23 mouse cellular contexts compared by ENCODE assay signal in genomic region chr7:27530937-27531336, GRCm38 (mm10). TPM values are rescaled to one million over a fixed set of nuclear protein-coding genes. Genes with fewer than 3 reads are reported as not detected.
DNase-seq lines count a peak whose midpoint lies in the region; TF ChIP-seq lines count a peak whose summit lies in the region.
"Had no signal": no experiment of that assay in that cellular context is flagged by ENCODE, and none has a peak within 500 bp of the region (broad histone marks: within the 10 kb centered on the region; RNA-seq: fewer than 3 reads in every experiment).

No protein-coding gene starts in this region.

- TF ChIP-seq CTCF in gastrocnemius, adult 2 months (IDR thresholded peaks at IDR 0.05) = 0 out of 2 replicates have a peak, but pooled peaks have one; percentile 4
- TF ChIP-seq CTCF in layer of hippocampus, adult 2 months (conservative IDR thresholded peaks at IDR 0.05) = peak; percentile 42
- TF ChIP-seq CTCF in CH12.LX (conservative IDR thresholded peaks at IDR 0.05 in 1 of 2, IDR thresholded peaks at IDR 0.05 in 1 of 2; ENCODE audit: low read depth in 2 of 2, low read length in 2 of 2) = peak in 1 of 2 experiments; percentile 37; a peak in 2 of 4 replicates
- TF ChIP-seq CTCF in liver, adult 2 months (IDR thresholded peaks at IDR 0.05; ENCODE audit: low read depth, low read length) = 0 out of 2 replicates have a peak, but pooled peaks have one; percentile 23

- no peak for TF ChIP-seq POLR2A in CH12.LX (IDR thresholded peaks at IDR 0.05; ENCODE audit: low read depth, low read length)
- no peak for TF ChIP-seq POLR2A in liver, adult 2 months (IDR thresholded peaks at IDR 0.05; ENCODE audit: extremely low read depth, insufficient read depth, low read length)

- H3K79me2 ChIP-seq in CH12.LX (replicated peaks; ENCODE audit: control insufficient read depth, extremely low read depth, insufficient read depth, poor library complexity, severe bottlenecking) = no peaks in the 10 kb centered on the region
- no peaks in the 10 kb centered on the region for H3K79me2 ChIP-seq in liver, adult 2 months (ENCODE audit: control insufficient read depth, insufficient read depth, low read length)

- in situ Hi-C loops in CH12.LX (cut with MboI; ENCODE audit: low pct_ligation_motif_present, low pct_unique_long_range_greater_than_20kb, low sequenced_read_pairs) = no loop called here

- H3K27ac ChIP-seq in gastrocnemius, adult 2 months = no peak overlapping the region
- 0 out of 2 replicates have a peak overlapping the region, but pooled peaks have one; percentile 14 for H3K27ac ChIP-seq in layer of hippocampus, adult 2 months
- no peak overlapping the region for H3K27ac ChIP-seq in CH12.LX (ENCODE audit: insufficient read depth, low read depth)
- H3K27ac ChIP-seq in liver, adult 2 months (replicated peaks; ENCODE audit: insufficient read depth, low read depth, low read length) = no peak overlapping the region
- H3K27ac ChIP-seq: embryonic facial prominence, embryonic 15.5 days; forebrain, embryonic 12.5 days; hindbrain, embryonic 13.5 days; limb, embryonic 15.5 days; midbrain, embryonic 12.5 days had no signal

- intact Hi-C loops in gastrocnemius, adult 2 months (cut with DNase I) = no loop called here
- intact Hi-C loops in left cerebral cortex, postnatal 14 days (cut with DNase I) = no loop called here

- no peak for DNase-seq in gastrocnemius, adult 2 months
- no peak for DNase-seq in gastrocnemius, adult 18-20 months (ENCODE audit: low spot score)
- no peak for DNase-seq in layer of hippocampus, adult 2 months (ENCODE audit: low spot score in 2 of 2)
- DNase-seq in layer of hippocampus, adult 11-12 months (ENCODE audit: low spot score) = no peak
- DNase-seq in CH12.LX (ENCODE audit: extremely low read depth) = no peak
- DNase-seq in liver, adult 2 months (ENCODE audit: extremely low read depth, low read depth, low spot score) = no peak
- DNase-seq in left cerebral cortex, postnatal 14 days (ENCODE audit: low spot score in 2 of 2) = no peak
- no peak for DNase-seq in gastrocnemius, postnatal 25 days
- DNase-seq: adrenal gland, postnatal 25 days; cerebellum, adult 9-11 months; heart, adult 18-20 months; kidney, adult 11 months; kidney, postnatal 14 days; lung, postnatal 14 days; right cerebral cortex, postnatal 4 days; thymus, adult 18-20 months had no signal

- no peak overlapping the region for H3K4me2 ChIP-seq in CH12.LX (ENCODE audit: insufficient read depth, low read depth, poor library complexity, severe bottlenecking)
- H3K4me2 ChIP-seq: embryonic facial prominence, embryonic 15.5 days; forebrain, embryonic 12.5 days; hindbrain, embryonic 13.5 days; limb, embryonic 15.5 days; midbrain, embryonic 12.5 days had no signal

- WGBS in liver, adult 2 months = 93% methylated on average over 3 of the region's 3 CpGs

- TF ChIP-seq EP300 in CH12.LX (IDR thresholded peaks at IDR 0.05; ENCODE audit: low read length) = no peak

- dilution Hi-C loops in CH12.LX (cut with MboI; ENCODE audit: extremely low pct_ligation_motif_present, extremely low pct_unique_long_range_greater_than_20kb, low sequenced_read_pairs) = no loop called here

- H3K4me1 ChIP-seq in CH12.LX (ENCODE audit: control insufficient read depth in 1 of 2, insufficient read depth in 2 of 2) = peaks cover 2 to 6% of the 10 kb centered on the region in 2 experiments; a peak in 2 of 4 replicates
- no peaks in the 10 kb centered on the region for H3K4me1 ChIP-seq in liver, adult 2 months (ENCODE audit: control insufficient read depth, insufficient read depth, low read length)
- H3K4me1 ChIP-seq: forebrain, embryonic 12.5 days; hindbrain, embryonic 13.5 days; midbrain, embryonic 12.5 days had no signal

- H3K9ac ChIP-seq in CH12.LX (ENCODE audit: insufficient read depth, low read depth) = no peak overlapping the region
- H3K9ac ChIP-seq in liver, adult 2 months (ENCODE audit: low read depth, low read length) = no peak overlapping the region
- H3K9ac ChIP-seq: embryonic facial prominence, embryonic 15.5 days; forebrain, embryonic 12.5 days; hindbrain, embryonic 13.5 days; limb, embryonic 15.5 days; midbrain, embryonic 12.5 days had no signal

- H3K9me3 ChIP-seq in CH12.LX (replicated peaks; ENCODE audit: low read length) = no peaks in the 10 kb centered on the region
- H3K9me3 ChIP-seq: embryonic facial prominence, embryonic 15.5 days; forebrain, embryonic 12.5 days; hindbrain, embryonic 13.5 days; limb, embryonic 15.5 days; midbrain, embryonic 12.5 days had no signal

- H3K4me3 ChIP-seq in gastrocnemius, adult 2 months = no peak overlapping the region
- H3K4me3 ChIP-seq in layer of hippocampus, adult 2 months = no peak overlapping the region
- no peak overlapping the region for H3K4me3 ChIP-seq in CH12.LX (replicated peaks in 1 of 3; ENCODE audit: low read depth in 2 of 3, low read length in 2 of 3, poor library complexity in 1 of 3)
- H3K4me3 ChIP-seq in liver, adult 2 months (ENCODE audit: insufficient read depth, low read depth, low read length) = no peak overlapping the region
- H3K4me3 ChIP-seq: embryonic facial prominence, embryonic 15.5 days; forebrain, embryonic 12.5 days; hindbrain, embryonic 13.5 days; limb, embryonic 15.5 days; midbrain, embryonic 12.5 days had no signal

- no peaks in the 10 kb centered on the region for H3K27me3 ChIP-seq in CH12.LX (replicated peaks)
- no peaks in the 10 kb centered on the region for H3K27me3 ChIP-seq in liver, adult 2 months (ENCODE audit: control insufficient read depth, insufficient read depth, low read length)
- H3K27me3 ChIP-seq: embryonic facial prominence, embryonic 15.5 days; forebrain, embryonic 12.5 days; hindbrain, embryonic 13.5 days; limb, embryonic 15.5 days; midbrain, embryonic 12.5 days; Patski had no signal

- peak; percentile 17 for TF ChIP-seq RAD21 in CH12.LX (IDR thresholded peaks at IDR 0.05; ENCODE audit: low read depth, low read length)

- peaks cover 13 to 26% of the 10 kb centered on the region in 2 experiments for H3K36me3 ChIP-seq in CH12.LX (replicated peaks in 1 of 2; ENCODE audit: control insufficient read depth in 1 of 2, insufficient read depth in 1 of 2, low read length in 1 of 2)
- no peaks in the 10 kb centered on the region for H3K36me3 ChIP-seq in liver, adult 2 months (ENCODE audit: control insufficient read depth, insufficient read depth, low read length)

TF ChIP-seq in CH12.LX, 34 proteins besides CTCF, POLR2A, EP300 and RAD21 (continues in another document):
- no peak for TF ChIP-seq KAT2A (IDR thresholded peaks at IDR 0.05; ENCODE audit: insufficient replicate concordance, low read length)
- TF ChIP-seq CHD2 (IDR thresholded peaks at IDR 0.05; ENCODE audit: low read length) = no peak
- no peak for TF ChIP-seq PAX5 (IDR thresholded peaks at IDR 0.05; ENCODE audit: low read length)

RNA-seq across cellular contexts. Expression of gene Hipk4, which starts 7.9 kb away (rescaled TPM):
- total RNA-seq in gastrocnemius, adult 2 months (2021) = under 1 TPM in 1 of 2 experiments, not detected in 1; 0.13 TPM
- total RNA-seq in gastrocnemius, adult 18-20 months (2021) = not detected
- total RNA-seq in layer of hippocampus, adult 2 months (2021) = under 1 TPM in 1 of 2 experiments, not detected in 1; 0.15 TPM
- 0.04 TPM in 1 of 2 replicates, not detected in the other for total RNA-seq in CH12.LX (2012; rRNA removed)
- 0.09 TPM in 1 of 2 replicates, not detected in the other for total RNA-seq in CH12.LX (2014; rRNA removed)
- 0.11 and 0.16 TPM in 2 replicates for polyA plus RNA-seq in CH12.LX (2012; ENCODE audit: insufficient read length, low read depth)
- total RNA-seq in liver, adult 2 months (2014; rRNA removed) = not detected in 2 replicates
- polyA plus RNA-seq in liver, adult 2 months (2012; rRNA removed) = not detected in 2 replicates
- total RNA-seq in left cerebral cortex, postnatal 14 days (2021) = not detected
- total RNA-seq in gastrocnemius, postnatal 25 days (2021) = under 1 TPM; 0.13 to 0.18 TPM
- total RNA-seq: neutrophil, adult 5-6 weeks had no signal

RNA-seq across cellular contexts. Expression of gene Pld3, which starts 22.1 kb away (rescaled TPM):
- total RNA-seq in gastrocnemius, adult 2 months (2021) = 10 to 100 TPM; 14.5 to 17.2 TPM
- 10 to 100 TPM; 15.1 to 16.1 TPM for total RNA-seq in gastrocnemius, adult 18-20 months (2021)
- total RNA-seq in layer of hippocampus, adult 2 months (2021) = 100 to 1,000 TPM; 573 to 583 TPM
- total RNA-seq in CH12.LX (2012; rRNA removed) = 16.2 and 21.1 TPM in 2 replicates
- 6.0 and 6.2 TPM in 2 replicates for total RNA-seq in CH12.LX (2014; rRNA removed)
- 13.5 and 14.1 TPM in 2 replicates for polyA plus RNA-seq in CH12.LX (2012; ENCODE audit: insufficient read length, low read depth)
- 8.3 and 12.4 TPM in 2 replicates for total RNA-seq in liver, adult 2 months (2014; rRNA removed)
- 33.0 and 37.4 TPM in 2 replicates for polyA plus RNA-seq in liver, adult 2 months (2012; rRNA removed)
- 100 to 1,000 TPM; 805 to 820 TPM for total RNA-seq in left cerebral cortex, postnatal 14 days (2021)
- total RNA-seq in gastrocnemius, postnatal 25 days (2021) = 10 to 100 TPM; 14.9 to 15.0 TPM

RNA-seq across cellular contexts. Expression of gene 2310022A10Rik, which starts 22.1 kb away (rescaled TPM):
- total RNA-seq in gastrocnemius, adult 2 months (2021) = 100 to 1,000 TPM; 107 to 123 TPM
- total RNA-seq in gastrocnemius, adult 18-20 months (2021) = 100 to 1,000 TPM; 103 to 116 TPM
- 10 to 100 TPM; 25.5 to 25.6 TPM for total RNA-seq in layer of hippocampus, adult 2 months (2021)
- total RNA-seq in CH12.LX (2012; rRNA removed) = 7.0 and 7.8 TPM in 2 replicates
- total RNA-seq in CH12.LX (2014; rRNA removed) = 7.2 and 8.6 TPM in 2 replicates
- 27.1 and 30.7 TPM in 2 replicates for polyA plus RNA-seq in CH12.LX (2012; ENCODE audit: insufficient read length, low read depth)
- 1.2 and 2.7 TPM in 2 replicates for total RNA-seq in liver, adult 2 months (2014; rRNA removed)
- 8.5 and 9.0 TPM in 2 replicates for polyA plus RNA-seq in liver, adult 2 months (2012; rRNA removed)
- total RNA-seq in left cerebral cortex, postnatal 14 days (2021) = 10 to 100 TPM; 24.5 to 27.8 TPM
- 100 to 1,000 TPM in 1 of 2 experiments, 10 to 100 TPM in 1; 88.3 to 110 TPM for total RNA-seq in gastrocnemius, postnatal 25 days (2021)

RNA-seq across cellular contexts. Expression of gene Prx, which starts 31.8 kb away (rescaled TPM):
- 1 to 10 TPM; 3.1 to 4.1 TPM for total RNA-seq in gastrocnemius, adult 2 months (2021)
- 1 to 10 TPM; 5.2 to 6.6 TPM for total RNA-seq in gastrocnemius, adult 18-20 months (2021)
- total RNA-seq in layer of hippocampus, adult 2 months (2021) = under 1 TPM; 0.38 to 0.39 TPM
- 0.21 TPM in 2 replicates for total RNA-seq in CH12.LX (2012; rRNA removed)
- 0.12 and 0.17 TPM in 2 replicates for total RNA-seq in CH12.LX (2014; rRNA removed)
- 0.41 and 0.60 TPM in 2 replicates for polyA plus RNA-seq in CH12.LX (2012; ENCODE audit: insufficient read length, low read depth)
- 0.07 TPM in 1 of 2 replicates, not detected in the other for total RNA-seq in liver, adult 2 months (2014; rRNA removed)
- polyA plus RNA-seq in liver, adult 2 months (2012; rRNA removed) = 0.05 and 0.07 TPM in 2 replicates
- total RNA-seq in left cerebral cortex, postnatal 14 days (2021) = under 1 TPM; 0.57 to 0.66 TPM
- 10 to 100 TPM; 11.6 to 13.0 TPM for total RNA-seq in gastrocnemius, postnatal 25 days (2021)

RNA-seq across cellular contexts. Expression of gene Sertad1, which starts 44.2 kb away (rescaled TPM):
- 1 to 10 TPM; 5.5 to 9.1 TPM for total RNA-seq in gastrocnemius, adult 2 months (2021)
- 1 to 10 TPM; 6.9 to 8.4 TPM for total RNA-seq in gastrocnemius, adult 18-20 months (2021)
- total RNA-seq in layer of hippocampus, adult 2 months (2021) = 10 to 100 TPM in 1 of 2 experiments, 1 to 10 TPM in 1; 6.3 to 10.8 TPM
- total RNA-seq in CH12.LX (2012; rRNA removed) = 8.0 and 8.3 TPM in 2 replicates
- total RNA-seq in CH12.LX (2014; rRNA removed) = 8.1 and 9.1 TPM in 2 replicates
- 5.0 and 7.4 TPM in 2 replicates for polyA plus RNA-seq in CH12.LX (2012; ENCODE audit: insufficient read length, low read depth)
- 7.7 and 9.5 TPM in 2 replicates for total RNA-seq in liver, adult 2 months (2014; rRNA removed)
- 8.8 and 11.6 TPM in 2 replicates for polyA plus RNA-seq in liver, adult 2 months (2012; rRNA removed)
- total RNA-seq in left cerebral cortex, postnatal 14 days (2021) = 10 to 100 TPM in 1 of 2 experiments, 1 to 10 TPM in 1; 8.7 to 12.9 TPM
- total RNA-seq in gastrocnemius, postnatal 25 days (2021) = 1 to 10 TPM; 6.8 to 7.5 TPM

Comparison
In these comparisons a context has a peak if more than half of its experiments do, and no peak if none do; other contexts are left out.
1. RNA of gene Pld3, which starts 22.1 kb away (total RNA-seq): 805 to 820 TPM in left cerebral cortex, postnatal 14 days and 573 to 583 TPM in layer of hippocampus, adult 2 months; 6.0 to 21.1 TPM in CH12.LX, 14.5 to 17.2 TPM in gastrocnemius, adult 2 months, 15.1 to 16.1 TPM in gastrocnemius, adult 18-20 months, 14.9 to 15.0 TPM in gastrocnemius, postnatal 25 days and 8.3 to 12.4 TPM in liver, adult 2 months; every median in the first group is over 10 times any median in the second.